Mouse (Mus musculus) testis, adult 2 months (tissue): ENCODE measurements at regions not wholly inside any gene's neighbourhood (a gene's known extent, or its start where the extent isn't known, plus 50 kb on each side); places are given as distances from the start of the nearest gene placed in this dataset.
A peak's percentile ranks its signal among the peaks of the same experiment; 100 is the strongest.

Experiments
- H3K27ac ChIP-seq: fragments of 200-500 bp; 2 replicates; pipeline ENCODE4 v1.5.1; 2012; ENCODE audit warnings: low read depth, low read length; ENCODE audit not compliant: control insufficient read depth, insufficient read depth
- H3K27me3 ChIP-seq: fragments of 200-500 bp; 2 replicates; pipeline ENCODE4 v1.6.1; 2012; ENCODE audit warnings: mild to moderate bottlenecking, low read length, moderate library complexity; ENCODE audit not compliant: control insufficient read depth, insufficient read depth
- H3K36me3 ChIP-seq: fragments of 200-500 bp; 2 replicates; pipeline ENCODE4 v1.6.1; 2012; ENCODE audit warnings: mild to moderate bottlenecking, low read length; ENCODE audit not compliant: control insufficient read depth, insufficient read depth
- H3K4me1 ChIP-seq: fragments of 200-500 bp; 2 replicates; pipeline ENCODE4 v1.6.1; 2012; ENCODE audit warnings: low read length; ENCODE audit not compliant: control insufficient read depth, insufficient read depth
- H3K4me3 ChIP-seq: fragments of 200-500 bp; 2 replicates; pipeline ENCODE4 v1.5.1; 2012; ENCODE audit warnings: low read depth, mild to moderate bottlenecking, low read length, moderate library complexity, mixed read lengths; ENCODE audit not compliant: control insufficient read depth
- CTCF ChIP-seq: fragments of 200-500 bp; IDR thresholded peaks from 2 replicates; pipeline ENCODE4 v1.5.1; 2012; ENCODE audit warnings: low read depth, mild to moderate bottlenecking, inconsistent platforms, low read length, moderate library complexity; ENCODE audit not compliant: control insufficient read depth, insufficient read depth, insufficient replicate concordance
- POLR2A ChIP-seq: fragments of 200-500 bp; IDR thresholded peaks from 2 replicates; pipeline ENCODE4 v1.6.1; 2012; ENCODE audit warnings: low read depth, mild to moderate bottlenecking, inconsistent platforms, low read length, moderate library complexity; ENCODE audit not compliant: control insufficient read depth

- H3K27me3 ChIP-seq = no peaks in the 10 kb centered on the region
- TF ChIP-seq POLR2A = no peak
- TF ChIP-seq CTCF = no peak
- no peak overlapping the region for H3K27ac ChIP-seq
- H3K4me1 ChIP-seq = no peaks in the 10 kb centered on the region
- H3K4me3 ChIP-seq = no peak overlapping the region
- no peaks in the 10 kb centered on the region for H3K36me3 ChIP-seq
Measured at GRCm38 (mm10) chr10:118585821-118586220, 145.0 kb downstream of the Ifng start.

GRCm38 (mm10) chr10:118588198-118588597, 147.4 kb downstream of the Ifng start:
- Histone ChIP-seq H3K27me3 (no peaks in the 10 kb centered on the region), H3K36me3 (no peaks in the 10 kb centered on the region), H3K4me3 (no peak overlapping the region), H3K4me1 (no peaks in the 10 kb centered on the region), H3K27ac (no peak overlapping the region)
- no peak for TF ChIP-seq POLR2A
- no peak for TF ChIP-seq CTCF

DNA sequence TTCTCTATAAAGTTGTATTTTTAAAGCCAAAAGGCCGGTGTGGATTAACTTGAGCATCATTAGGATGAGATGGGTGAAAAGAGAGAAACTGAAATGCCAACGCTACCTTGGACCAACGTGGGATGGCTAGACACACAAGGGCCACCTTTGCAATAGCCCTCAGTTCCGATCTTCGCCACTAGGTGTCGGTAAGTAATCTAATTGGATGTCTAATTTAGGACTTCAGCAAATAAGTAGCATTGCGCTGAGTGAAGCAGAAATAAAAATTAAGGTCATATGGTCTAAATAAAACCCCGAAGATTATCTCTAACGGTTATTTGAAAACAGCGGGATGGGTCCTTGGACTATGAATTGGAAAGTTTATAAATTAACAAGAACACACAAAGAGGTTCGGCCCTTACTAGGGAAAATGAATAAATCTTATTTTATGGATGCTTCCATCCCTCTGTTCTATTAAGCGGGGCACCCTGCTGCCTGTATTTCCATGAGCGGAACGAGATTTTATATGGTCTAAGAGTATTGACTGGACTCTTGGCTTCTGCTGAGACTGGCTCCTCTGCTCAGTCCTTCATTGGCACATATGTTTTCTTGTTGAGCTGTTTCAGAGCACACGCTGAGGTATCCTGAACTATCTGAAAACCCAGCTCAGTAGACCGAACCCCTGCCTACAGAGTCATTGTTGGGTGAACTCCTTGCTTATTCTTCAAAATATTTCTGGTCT, 152.0 kb downstream of the Ifng start:
- Histone ChIP-seq H3K4me1 (no peaks in the 10 kb centered on the region; the same call in 1 of the 2 replicates), H3K4me3 (no peak overlapping the region), H3K27ac (no peak overlapping the region), H3K27me3 (no peaks in the 10 kb centered on the region), H3K36me3 (no peaks in the 10 kb centered on the region)
- TF ChIP-seq CTCF = peak; percentile 68; the same call in 1 of the 2 replicates
- TF ChIP-seq POLR2A = no peak

GRCm38 (mm10) chr10:118596206-118596605, 155.4 kb downstream of the Ifng start:
- Histone ChIP-seq H3K4me1 (no peaks in the 10 kb centered on the region; the same call in 1 of the 2 replicates), H3K4me3 (no peak overlapping the region), H3K36me3 (no peaks in the 10 kb centered on the region), H3K27me3 (no peaks in the 10 kb centered on the region), H3K27ac (no peak overlapping the region)
- no peak for TF ChIP-seq CTCF
- TF ChIP-seq POLR2A = no peak

- Histone ChIP-seq H3K27me3 (no peaks in the 10 kb centered on the region), H3K4me3 (no peak overlapping the region), H3K36me3 (no peaks in the 10 kb centered on the region), H3K27ac (no peak overlapping the region), H3K4me1 (no peaks in the 10 kb centered on the region; the same call in 1 of the 2 replicates)
- TF ChIP-seq POLR2A (no peak), CTCF (no peak)
Measured at GRCm38 (mm10) chr10:118598497-118598896, 157.7 kb downstream of the Ifng start.

GRCm38 (mm10) chr10:118599197-118599596, 158.4 kb downstream of the Ifng start:
- Histone ChIP-seq H3K36me3 (no peaks in the 10 kb centered on the region), H3K27me3 (no peaks in the 10 kb centered on the region), H3K4me1 (no peaks in the 10 kb centered on the region; the same call in 1 of the 2 replicates), H3K4me3 (no peak overlapping the region), H3K27ac (no peak overlapping the region)
- TF ChIP-seq CTCF = no peak
- no peak for TF ChIP-seq POLR2A

- H3K4me3 ChIP-seq = no peak overlapping the region
- H3K36me3 ChIP-seq = no peaks in the 10 kb centered on the region
- no peaks in the 10 kb centered on the region; the same call in 1 of the 2 replicates for H3K4me1 ChIP-seq
- TF ChIP-seq POLR2A = no peak
- no peak for TF ChIP-seq CTCF
- H3K27ac ChIP-seq = no peak overlapping the region
- H3K27me3 ChIP-seq = no peaks in the 10 kb centered on the region
Measured at GRCm38 (mm10) chr10:118599610-118600009, 158.8 kb downstream of the Ifng start.
